Mouse (Mus musculus) G1E (cell line): ENCODE results near the gene Tspan18.

ENCODE experiments used
- CTCF ChIP-seq: IDR thresholded peaks from 2 replicates; pipeline ENCODE4 v1.5.1; 2012; ENCODE audit warnings: low read depth, low read length, inconsistent platforms, mixed read lengths
- GATA1 ChIP-seq: IDR thresholded peaks from 2 replicates; pipeline ENCODE4 v1.6.1; 2012; ENCODE audit warnings: borderline replicate concordance, low read length, inconsistent platforms, mixed read lengths
- GATA2 ChIP-seq: IDR thresholded peaks from 2 replicates; pipeline ENCODE4 v1.6.1; 2012; ENCODE audit warnings: low read depth, low read length, inconsistent platforms, borderline replicate concordance
- POLR2AphosphoS5 ChIP-seq: IDR thresholded peaks from 2 replicates; pipeline ENCODE4 v1.6.1; 2012; ENCODE audit warnings: low read depth, low read length, inconsistent platforms; ENCODE audit not compliant: insufficient replicate concordance
- TAL1 ChIP-seq: conservative IDR thresholded peaks from 2 replicates; pipeline ENCODE4 v1.6.1; 2012; ENCODE audit warnings: low read depth, low read length, inconsistent platforms, mixed read lengths

DNA sequence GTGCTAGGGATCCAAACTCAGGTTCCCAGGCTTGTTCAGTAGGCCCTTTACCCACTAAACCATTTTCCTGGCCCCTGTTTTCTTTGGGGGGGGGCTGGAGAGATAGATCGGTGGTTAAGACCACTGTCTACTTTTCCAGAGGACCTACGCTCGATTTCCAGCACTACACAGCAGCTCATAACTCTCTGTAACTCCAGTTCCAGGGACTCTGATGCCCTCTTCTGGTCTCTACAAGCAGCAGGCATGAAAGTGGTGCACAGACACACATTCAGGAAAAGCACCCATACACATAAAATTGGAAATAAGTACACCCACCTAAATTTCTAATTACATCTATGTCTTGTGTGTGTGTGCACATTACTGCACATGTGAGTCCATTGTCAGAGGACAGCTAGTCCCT is 42.9 kb upstream of the Tspan18 start:
- TF ChIP-seq CTCF (no peak), GATA1 (no peak), TAL1 (no peak), POLR2AphosphoS5 (no peak), GATA2 (no peak)
